Mouse (Mus musculus): ENCODE measurements around the gene Abracl.

DNA sequence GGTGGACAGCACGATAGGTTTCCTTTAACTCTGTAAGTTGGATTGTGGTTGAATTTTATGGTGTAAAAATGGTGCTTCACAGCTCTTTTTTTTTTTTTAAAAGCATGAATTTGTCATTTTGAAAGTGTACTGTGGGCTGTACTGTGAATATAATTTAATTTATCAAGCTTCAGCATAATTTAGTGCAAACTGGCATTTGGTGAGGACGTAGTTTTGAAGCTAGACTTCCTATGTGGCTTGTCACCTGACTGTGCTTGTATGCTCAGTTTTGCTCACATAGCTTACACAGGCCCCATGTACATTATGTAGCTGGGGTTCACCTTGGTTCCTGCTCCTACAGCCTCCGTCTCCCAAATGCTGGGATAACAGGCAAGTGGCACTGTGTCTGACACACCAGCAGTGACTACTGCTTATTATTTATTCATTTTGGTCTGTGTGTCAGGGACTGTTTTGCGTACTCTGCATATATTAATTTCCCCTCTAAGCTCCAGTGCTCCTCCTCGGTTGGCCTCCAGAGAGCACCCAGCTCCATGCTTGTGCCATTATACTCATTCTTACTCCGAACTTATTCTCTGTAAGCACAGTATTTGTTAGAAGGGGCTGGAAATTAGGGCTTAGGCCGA is 41.6 kb upstream of the Abracl start:
- TF ChIP-seq CTCF (IDR thresholded peaks at IDR 0.05; ENCODE audit: borderline replicate concordance, insufficient read depth, low read length), result no peak
- TF ChIP-seq POLR2A (IDR thresholded peaks at IDR 0.05; ENCODE audit: low read depth, low read length), result no peak
